Mouse (Mus musculus) bone marrow, adult 2 months (tissue): ENCODE data around the gene Tmem231. TPM values are rescaled to one million over a fixed set of nuclear protein-coding genes. Genes with fewer than 3 reads are reported as not detected.

Source experiments
- H3K27ac ChIP-seq: fragments of 200-500 bp; 2 replicates; pipeline ENCODE4 v1.5.1; 2012; ENCODE audit warnings: low read depth, mild to moderate bottlenecking, control low read depth, inconsistent platforms, low read length; ENCODE audit not compliant: control insufficient read depth, poor library complexity, insufficient read depth
- H3K4me1 ChIP-seq: fragments of 200-500 bp; 2 replicates; pipeline ENCODE4 v1.6.1; 2011; ENCODE audit warnings: low read length; ENCODE audit not compliant: control insufficient read depth, insufficient read depth
- H3K4me3 ChIP-seq: fragments of 200-500 bp; replicated peaks from 2 replicates; pipeline ENCODE3; 2011; ENCODE audit warnings: mild to moderate bottlenecking, low read depth, low read length, control low read depth; ENCODE audit not compliant: control insufficient read depth
- CTCF ChIP-seq: fragments of 200-500 bp; IDR thresholded peaks from 2 replicates; pipeline ENCODE4 v1.5.1; 2011; ENCODE audit warnings: low read length, control low read depth; ENCODE audit not compliant: control insufficient read depth, insufficient read depth
- POLR2A ChIP-seq: fragments of 200-500 bp; IDR thresholded peaks from 2 replicates; pipeline ENCODE4 v1.6.1; 2011; ENCODE audit warnings: low read depth, mild to moderate bottlenecking, control low read depth, low read length, borderline replicate concordance; ENCODE audit not compliant: control insufficient read depth
- WGBS: fragments of 180-500 bp; shearing (Covaris S2); methylation state at CpG from one replicate; pipeline ENCODE4 v1.1.7; 2018; 5-methylcytosine and 5-hydroxymethylcytosine counted together
- polyA plus RNA-seq: library from polyadenylated mRNA; stranded (reverse); fragments of >200 nt; gene quantifications from 2 replicates; pipeline ENCODE4 v1.2.4, GENCODE M21; 2011; ENCODE audit warnings: low replicate concordance; ENCODE audit not compliant: missing spikeins, insufficient read depth, insufficient read length

Tmem231 gene
- polyA plus RNA-seq, 1 experiment, result not detected

DNA sequence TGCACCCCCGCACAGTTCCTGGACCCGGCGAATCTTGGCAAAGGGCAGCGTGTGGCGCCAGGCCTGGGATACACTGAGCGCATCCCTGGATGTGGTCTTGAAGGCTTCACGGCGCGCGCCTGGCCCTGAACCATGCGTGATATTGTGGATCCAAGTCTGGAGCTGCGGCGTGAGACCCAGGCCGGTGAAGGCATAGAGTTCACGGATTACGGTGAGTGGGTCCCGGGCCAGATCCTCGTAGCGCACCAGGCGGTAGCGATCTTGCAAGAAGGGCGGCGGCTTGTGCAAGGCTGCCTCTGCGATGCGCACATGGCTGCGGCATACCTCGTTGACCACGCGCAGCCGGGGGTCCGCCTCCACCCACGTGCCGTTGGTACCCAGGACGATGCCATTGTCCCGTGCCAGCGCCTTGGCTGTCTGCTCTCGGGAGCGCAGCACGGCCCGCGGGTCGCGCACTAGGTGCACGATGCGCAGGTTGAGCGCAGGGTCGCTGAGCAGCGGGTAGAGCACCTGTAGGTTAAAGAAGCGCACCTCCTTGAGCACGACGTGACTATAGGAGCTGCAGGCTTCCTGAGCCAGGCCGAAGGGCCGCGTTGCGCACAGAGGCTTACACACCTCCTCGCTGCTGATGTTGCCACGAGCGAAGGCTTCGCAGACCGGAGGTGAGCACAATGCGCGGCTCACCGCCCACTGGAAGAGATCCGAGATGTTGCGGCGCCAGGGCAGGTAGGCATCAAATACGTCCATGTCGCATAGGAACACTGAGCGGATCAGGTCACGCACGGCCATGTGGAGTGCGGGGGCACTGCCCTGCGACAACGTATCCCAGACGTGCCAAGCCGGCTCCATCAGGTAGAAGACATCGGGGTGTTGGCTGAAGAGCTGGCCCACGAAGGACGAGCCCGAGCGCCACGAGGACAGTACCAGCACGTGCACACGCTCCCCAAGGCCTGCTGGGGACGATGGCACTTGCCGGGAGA lies 43.5 kb downstream of the Tmem231 start:
- no peak overlapping the region for H3K4me3 ChIP-seq
- TF ChIP-seq CTCF, result no peak
- no peak; the same call in 1 of the 2 replicates for TF ChIP-seq POLR2A
- H3K4me1 ChIP-seq, result no peaks in the 10 kb centered on the region
- no peak overlapping the region for H3K27ac ChIP-seq
- WGBS, result 18% methylated on average over 86 of the region's 86 CpGs

DNA sequence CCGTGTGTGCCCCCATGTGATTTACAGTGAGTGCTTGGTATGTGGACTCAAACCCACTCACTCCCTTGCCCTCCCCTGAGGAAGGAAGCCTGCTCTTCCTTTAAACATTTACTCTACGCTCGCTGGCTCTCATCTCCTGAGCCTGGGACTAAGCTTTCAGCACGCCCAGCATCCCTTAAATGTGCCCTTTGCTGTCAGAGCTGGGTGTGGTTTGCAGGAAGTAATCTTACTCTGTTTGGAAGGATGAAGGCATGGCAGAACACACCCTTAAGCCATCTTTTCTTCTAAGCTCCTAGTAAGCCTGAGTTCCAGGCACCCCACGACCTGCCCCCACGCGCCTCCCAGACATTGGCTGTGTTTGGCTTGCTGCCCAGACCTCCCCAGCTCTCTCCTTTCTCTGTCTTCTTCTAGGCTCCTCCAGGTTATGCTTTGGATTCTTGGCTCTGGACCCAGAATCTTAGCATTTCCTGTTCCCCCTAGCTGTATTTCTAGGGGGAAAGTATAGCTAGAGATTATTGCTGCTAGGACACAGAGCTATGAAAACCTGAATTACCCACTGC lies 45.5 kb downstream of the Tmem231 start:
- Histone ChIP-seq H3K27ac (no peak overlapping the region), H3K4me1 (no peaks in the 10 kb centered on the region), H3K4me3 (no peak overlapping the region)
- 45% methylated on average over 7 of the region's 7 CpGs for WGBS
- TF ChIP-seq CTCF (no peak), POLR2A (no peak)

DNA sequence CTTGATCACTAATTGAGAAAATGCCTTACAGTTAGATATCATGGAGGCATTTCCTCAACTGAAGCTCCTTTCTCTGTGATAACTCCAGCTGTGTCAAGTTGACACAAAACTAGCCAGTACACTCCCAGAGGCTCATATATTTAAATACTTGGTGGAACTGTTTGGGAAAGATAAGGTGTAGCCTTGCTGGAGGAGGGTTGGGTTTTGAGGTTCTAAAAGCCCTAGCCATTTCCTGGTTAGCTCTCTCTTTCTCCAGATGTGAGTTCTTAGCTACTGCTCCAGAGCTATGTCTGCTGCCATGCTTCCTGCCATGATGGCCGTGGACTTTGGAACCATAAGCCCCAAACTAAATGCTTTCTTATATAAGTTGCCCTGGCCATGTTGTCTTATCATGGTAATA lies 46.2 kb downstream of the Tmem231 start:
- no peak for TF ChIP-seq CTCF
- TF ChIP-seq POLR2A, result no peak
- no peak overlapping the region for H3K4me3 ChIP-seq
- 54% methylated on average over 1 of the region's 1 CpGs for WGBS
- H3K27ac ChIP-seq, result no peak overlapping the region
- H3K4me1 ChIP-seq, result no peaks in the 10 kb centered on the region

GRCm38 (mm10) chr8:111883615-111884014 lies 50.1 kb downstream of the Tmem231 start:
- no peak for TF ChIP-seq POLR2A
- no peak for TF ChIP-seq CTCF
- H3K4me1 ChIP-seq, result no peaks in the 10 kb centered on the region
- H3K27ac ChIP-seq, result no peak overlapping the region
- WGBS, result 79% methylated on average over 4 of the region's 4 CpGs
- H3K4me3 ChIP-seq, result no peak overlapping the region

DNA sequence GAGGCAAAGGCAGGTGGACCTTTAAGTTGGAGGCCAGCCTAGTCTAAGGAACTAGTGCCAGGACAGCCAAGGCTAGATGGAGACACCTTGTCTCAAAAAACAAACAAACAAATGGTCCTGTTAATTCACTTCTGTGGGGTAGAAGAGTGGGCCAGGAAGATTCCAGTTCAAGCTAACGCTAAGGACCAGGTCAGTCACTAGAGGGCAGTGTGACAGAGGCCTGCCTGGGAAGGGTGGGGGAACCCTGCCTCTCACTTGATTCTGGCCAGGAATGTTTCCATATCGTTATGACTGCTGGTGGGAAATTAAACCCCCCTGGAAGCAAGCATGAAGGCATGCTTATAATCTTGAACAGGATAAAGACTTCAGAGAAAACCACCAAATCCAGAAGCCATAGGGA lies 52.1 kb downstream of the Tmem231 start:
- no peak overlapping the region for H3K27ac ChIP-seq
- TF ChIP-seq POLR2A, result no peak
- TF ChIP-seq CTCF, result peak; percentile 92
- no peaks in the 10 kb centered on the region; the same call in 1 of the 2 replicates for H3K4me1 ChIP-seq
- H3K4me3 ChIP-seq, result no peak overlapping the region
- WGBS, result 2% methylated on average over 2 of the region's 2 CpGs

DNA sequence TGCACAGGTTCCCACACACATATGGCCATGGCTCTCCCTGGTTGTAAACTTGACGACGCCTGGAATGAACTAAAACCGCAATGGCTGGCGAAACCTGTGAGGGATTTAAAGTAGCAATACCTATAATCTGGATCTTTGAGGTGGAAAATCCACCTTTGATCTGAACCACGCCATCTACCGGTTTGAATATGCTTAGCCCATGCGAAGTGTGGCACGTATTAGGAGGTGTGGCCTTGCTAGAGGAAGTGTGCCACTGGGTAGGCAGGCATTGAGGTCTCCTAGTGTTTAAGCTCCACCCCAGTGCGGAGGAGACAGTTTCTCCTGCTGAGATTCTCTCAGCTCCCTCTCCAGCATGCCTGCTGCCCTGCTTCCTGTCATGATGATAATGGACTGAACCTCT lies 56.0 kb downstream of the Tmem231 start:
- no peak overlapping the region for H3K27ac ChIP-seq
- 62% methylated on average over 9 of the region's 9 CpGs for WGBS
- TF ChIP-seq CTCF (no peak), POLR2A (no peak)

GRCm38 (mm10) chr8:111876355-111876948 lies 57.2 kb downstream of the Tmem231 start, which contains the start of gene Tmem170:
TSS of gene Tmem170 (minus strand) at chr8:111876750.
- Histone ChIP-seq H3K27ac (peak within 1 kb of the TSS; percentile 87), H3K4me3 (peak within 1 kb of the TSS; percentile 97), H3K4me1 (no peaks in the 10 kb centered on the region; the same call in 1 of the 2 replicates)
- WGBS, result under 1% methylated on average over 52 of the region's 53 CpGs
- TF ChIP-seq CTCF (peak; percentile 93), POLR2A (peak; percentile 84; the same call in 1 of the 2 replicates)

More for the DNA sequence above, 56.0 kb downstream of the Tmem231 start:
- Histone ChIP-seq H3K4me3 (no peak overlapping the region), H3K4me1 (no peaks in the 10 kb centered on the region; the same call in 1 of the 2 replicates)

- 15% methylated on average over 9 of the region's 9 CpGs for WGBS
- peak overlapping the region; percentile 97 for H3K4me3 ChIP-seq
- peak overlapping the region; percentile 87; the same call in 1 of the 2 replicates for H3K27ac ChIP-seq
- no peak for TF ChIP-seq POLR2A
- no peak for TF ChIP-seq CTCF
- H3K4me1 ChIP-seq, result no peaks in the 10 kb centered on the region; the same call in 1 of the 2 replicates
Observed at GRCm38 (mm10) chr8:111875758-111876157, 57.9 kb downstream of the Tmem231 start.
